Mouse (Mus musculus) effector memory CD4-positive, alpha-beta T cell, adult 7 months (primary cell): ENCODE data around the gene Prim2. TPM values are rescaled to one million over a fixed set of nuclear protein-coding genes. Genes with fewer than 3 reads are reported as not detected.

Experiments used
- polyA plus RNA-seq: library from polyadenylated mRNA; unstranded; fragments of 100-300 nt; shearing (Covaris generic); gene quantifications from one replicate; pipeline ENCODE4 v1.2.1, GENCODE M21; 2017

The Prim2 gene
- polyA plus RNA-seq: 6.8 TPM

DNA sequence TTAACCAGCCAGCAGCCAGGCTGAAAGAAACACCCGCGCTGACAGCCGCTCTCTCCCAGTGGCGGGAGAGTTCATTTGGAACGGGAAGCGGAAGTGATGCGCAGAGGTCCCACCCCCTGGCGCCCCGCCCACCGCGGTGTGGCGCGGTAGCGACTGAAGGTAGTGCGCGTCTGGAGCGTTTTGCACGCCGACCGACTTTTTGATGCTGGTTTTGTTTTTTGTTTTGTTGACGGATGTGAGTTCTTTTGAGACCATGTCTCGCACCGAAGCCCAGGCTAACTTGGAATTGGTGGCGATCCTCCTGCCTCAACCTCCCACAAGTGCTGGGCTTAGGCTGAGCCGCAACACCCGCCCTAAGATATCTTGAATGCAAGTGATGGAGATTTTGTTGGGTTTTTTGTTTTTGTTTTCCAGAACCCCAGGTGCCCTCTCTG is at the start of gene Prim2:
Prim2 (minus strand) TSS at position 88 of the 434 bp plus-strand sequence.

Other genes starting within 250 kb of the Prim2 start
- 10.6 TPM for gene Rab23, start 50.1 kb upstream of the Prim2 start, polyA plus RNA-seq
- gene Bag2, start 88.0 kb upstream of the Prim2 start, polyA plus RNA-seq: 3.0 TPM
- 24.2 TPM for gene Zfp451, start 144.8 kb upstream of the Prim2 start, polyA plus RNA-seq
- gene Bend6, start 238.0 kb upstream of the Prim2 start, polyA plus RNA-seq: 0.63 TPM
- gene Dst, start 238.4 kb upstream of the Prim2 start, polyA plus RNA-seq: 2.1 TPM